Mouse (Mus musculus) lung, embryonic 14.5 days (tissue): ENCODE measurements around the gene Skap1. TPM values are rescaled to one million over a fixed set of nuclear protein-coding genes. Genes with fewer than 3 reads are reported as not detected.
A peak's percentile ranks its signal among the peaks of the same experiment; 100 is the strongest.

ENCODE experiments used
- ATAC-seq: fragments of 200-750 bp; cut with Nextera tagmentation; 2 replicates; pipeline ENCODE4 v1.8.0; 2017; ENCODE audit warnings: mild to moderate bottlenecking, moderate TSS enrichment, moderate library complexity; ENCODE audit not compliant: insufficient read depth
- DNase-seq: peaks from one replicate; pipeline ENCODE4 v3.0.0-alpha.2; 2015
- H3K27ac ChIP-seq: fragments of 300-500 bp; sonication (generic); 2 replicates; pipeline ENCODE4 v1.5.1; 2014; ENCODE audit warnings: low read depth, mild to moderate bottlenecking, moderate library complexity
- H3K27me3 ChIP-seq: fragments of 300-500 bp; sonication (generic); 2 replicates; pipeline ENCODE4 v1.6.1; 2014; ENCODE audit warnings: low read length, control low read depth; ENCODE audit not compliant: insufficient read depth
- H3K36me3 ChIP-seq: fragments of 300-500 bp; sonication (generic); 2 replicates; pipeline ENCODE4 v1.6.1; 2014; ENCODE audit warnings: control low read depth; ENCODE audit not compliant: insufficient read depth
- H3K4me1 ChIP-seq: fragments of 300-500 bp; sonication (generic); 2 replicates; pipeline ENCODE4 v1.6.1; 2014; ENCODE audit warnings: antibody characterized with exemption, control low read depth; ENCODE audit not compliant: insufficient read depth
- H3K4me2 ChIP-seq: fragments of 300-500 bp; sonication (generic); 2 replicates; pipeline ENCODE4 v1.6.1; 2014; ENCODE audit warnings: mild to moderate bottlenecking
- H3K4me3 ChIP-seq: fragments of 300-500 bp; sonication (generic); 2 replicates; pipeline ENCODE4 v1.5.1; 2014; ENCODE audit warnings: low read depth, low read length
- H3K9ac ChIP-seq: fragments of 300-500 bp; sonication (generic); 2 replicates; pipeline ENCODE4 v1.6.1; 2014
- H3K9me3 ChIP-seq: fragments of 300-500 bp; sonication (generic); 2 replicates; pipeline ENCODE4 v1.6.1; 2016; ENCODE audit warnings: low read depth, low read length, control low read depth
- CTCF ChIP-seq: IDR thresholded peaks from 2 replicates; pipeline ENCODE4 v1.5.1; 2016; ENCODE audit warnings: antibody characterized with exemption, low read depth
- WGBS: fragments of 180-500 bp; shearing (Covaris S2); extraction: QIAGEN DNeasy Blood & Tissue Kit; methylation state at CpG from one replicate; pipeline ENCODE4 v1.1.7; 2014; 5-methylcytosine and 5-hydroxymethylcytosine counted together
- polyA plus RNA-seq: library from polyadenylated mRNA; unstranded; fragments of >200 nt; fragmentation: Nextera tagmentation; extraction: Ambion mirVana; gene quantifications from 2 replicates; pipeline ENCODE4 v1.2.1, GENCODE M21; 2014

Gene Skap1
- polyA plus RNA-seq, 1 experiment from 2014 or later: 1.1 TPM

DNA sequence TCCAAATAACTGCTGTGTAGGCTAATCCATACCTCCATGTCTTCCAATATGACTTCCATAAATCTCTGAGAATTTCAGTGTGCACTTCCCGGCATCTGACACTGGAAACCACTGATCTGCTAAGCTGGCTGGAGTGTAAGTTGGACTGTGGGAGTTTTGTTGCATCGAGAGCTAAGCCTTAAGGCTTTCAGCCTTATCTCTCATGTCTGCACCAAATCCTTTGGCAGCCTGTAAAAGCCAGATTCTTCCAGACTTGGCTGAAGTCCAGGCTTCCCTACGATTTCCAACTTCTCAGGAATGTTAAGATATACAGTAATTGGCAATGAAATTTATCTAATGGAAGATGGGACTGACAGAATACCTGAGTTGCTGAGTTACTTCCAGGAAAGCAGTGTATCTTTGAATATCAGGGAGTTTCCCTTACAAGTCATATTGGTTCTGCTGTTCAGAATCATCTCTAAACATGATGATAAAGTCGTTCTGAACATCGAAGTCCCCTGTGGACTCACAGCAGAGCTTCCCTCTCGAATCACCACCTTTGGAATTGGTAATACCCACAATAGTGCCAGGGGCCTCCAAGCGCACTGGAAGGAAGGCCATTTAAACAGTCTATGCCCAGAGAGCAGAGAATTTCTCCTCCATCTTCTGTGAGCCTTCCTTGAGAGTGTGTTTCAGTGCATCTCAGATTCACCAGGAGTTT lies 140.5 kb downstream of the Skap1 start:
- H3K36me3 ChIP-seq: no peaks in the 10 kb centered on the region
- peaks cover 9% of the 10 kb centered on the region for H3K4me1 ChIP-seq
- peak overlapping the region; percentile 85 for H3K27ac ChIP-seq
- peak; percentile 65 for ATAC-seq
- H3K4me3 ChIP-seq: no peak overlapping the region
- WGBS: 26% methylated on average over 7 of the region's 7 CpGs
- H3K9ac ChIP-seq: no peak overlapping the region
- no peak overlapping the region for H3K4me2 ChIP-seq
- H3K9me3 ChIP-seq: no peaks in the 10 kb centered on the region
- no peaks in the 10 kb centered on the region for H3K27me3 ChIP-seq
- peak; percentile 91 for DNase-seq
- TF ChIP-seq CTCF: no peak

DNA sequence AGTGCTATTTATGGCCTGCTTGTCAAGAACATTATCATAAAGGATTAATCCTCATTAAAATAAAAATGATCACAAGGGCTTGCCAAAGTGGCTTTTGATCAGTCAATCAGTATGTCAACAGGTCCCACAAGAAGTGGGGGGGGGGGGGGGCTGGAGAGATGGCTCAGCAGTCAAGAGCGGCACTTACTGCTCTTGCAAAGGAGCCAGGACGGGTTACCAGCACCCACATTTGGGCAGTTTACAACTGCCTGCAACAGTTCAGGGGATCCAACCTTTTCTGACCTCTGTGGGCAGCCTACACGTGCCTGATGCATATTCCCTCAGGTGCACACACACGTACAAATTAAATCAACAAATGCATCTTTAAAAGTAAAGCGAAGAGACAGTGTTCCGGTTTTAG lies 141.1 kb downstream of the Skap1 start:
- Histone ChIP-seq H3K27me3 (no peaks in the 10 kb centered on the region), H3K36me3 (no peaks in the 10 kb centered on the region), H3K4me2 (no peak overlapping the region), H3K27ac (no peak overlapping the region), H3K4me3 (no peak overlapping the region), H3K4me1 (peaks cover 9% of the 10 kb centered on the region), H3K9me3 (no peaks in the 10 kb centered on the region), H3K9ac (no peak overlapping the region)
- no peak for DNase-seq
- 58% methylated on average over 6 of the region's 6 CpGs for WGBS
- ATAC-seq: no peak
- no peak for TF ChIP-seq CTCF

GRCm38 (mm10) chr11:96612596-96612995 lies 148.2 kb downstream of the Skap1 start:
- no peak for TF ChIP-seq CTCF
- Histone ChIP-seq H3K4me2 (no peak overlapping the region), H3K4me1 (no peaks in the 10 kb centered on the region), H3K27me3 (no peaks in the 10 kb centered on the region), H3K27ac (no peak overlapping the region), H3K9me3 (no peaks in the 10 kb centered on the region), H3K36me3 (no peaks in the 10 kb centered on the region), H3K4me3 (no peak overlapping the region), H3K9ac (no peak overlapping the region)
- DNase-seq (no peak), ATAC-seq (no peak)
- WGBS: 82% methylated on average over 11 of the region's 11 CpGs

DNA sequence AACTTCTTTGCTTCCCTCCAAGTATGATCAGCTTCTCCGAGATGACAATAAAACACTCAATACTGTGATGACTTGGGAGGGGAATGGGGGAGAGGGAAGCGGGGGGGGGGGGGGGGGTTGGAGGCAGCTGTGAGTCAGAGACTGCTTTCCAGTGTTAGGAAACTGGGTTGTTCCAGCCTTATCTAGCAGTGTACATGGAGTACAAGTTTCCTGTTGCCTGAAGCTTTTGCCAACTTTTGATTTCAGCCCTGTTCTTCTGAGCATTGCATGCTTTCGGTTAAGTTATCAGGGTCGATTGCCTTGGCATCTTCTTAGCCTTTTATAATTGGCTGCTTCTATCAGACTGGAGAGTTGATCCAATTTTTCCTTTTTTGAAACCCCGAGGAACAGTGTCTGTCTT lies 152.4 kb downstream of the Skap1 start:
- ATAC-seq (no peak), DNase-seq (peak; percentile 73)
- Histone ChIP-seq H3K4me3 (no peak overlapping the region), H3K4me1 (no peaks in the 10 kb centered on the region), H3K36me3 (no peaks in the 10 kb centered on the region), H3K4me2 (0 out of 2 replicates have a peak overlapping the region, but pooled peaks have one; percentile 23), H3K27me3 (no peaks in the 10 kb centered on the region), H3K27ac (no peak overlapping the region), H3K9me3 (no peaks in the 10 kb centered on the region), H3K9ac (no peak overlapping the region)
- 24% methylated on average over 5 of the region's 5 CpGs for WGBS
- TF ChIP-seq CTCF: no peak

DNA sequence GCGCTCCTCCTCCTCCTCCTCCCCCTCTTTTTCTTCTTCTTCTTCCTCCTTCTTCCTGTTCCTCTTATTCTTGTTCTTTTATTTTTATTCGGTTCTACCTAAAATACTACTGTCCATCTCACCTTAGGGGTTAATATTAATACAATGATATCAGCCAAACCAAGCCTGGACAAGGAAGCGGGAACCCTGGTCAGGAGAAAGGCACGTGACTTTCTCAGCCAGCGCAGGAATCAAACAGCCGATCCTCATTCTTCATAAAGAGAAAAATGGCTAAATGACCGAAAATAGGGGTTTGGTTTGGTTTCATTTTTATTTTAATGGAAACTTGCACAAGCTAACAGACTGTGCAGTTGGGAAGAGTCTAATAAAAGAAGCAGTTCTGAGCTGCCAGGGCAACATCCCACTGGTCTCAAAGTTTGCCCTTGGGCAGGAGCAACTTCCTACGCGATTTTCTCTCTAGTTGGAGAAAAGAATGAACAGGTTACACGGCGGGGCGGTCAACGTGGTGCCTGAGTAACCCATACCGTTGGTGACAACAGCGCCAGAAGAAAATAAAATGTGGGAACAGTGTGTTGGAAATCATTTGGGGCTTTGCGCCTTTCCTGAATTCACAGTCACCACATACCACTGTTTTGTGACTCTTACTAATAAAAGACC lies 154.5 kb downstream of the Skap1 start:
- DNase-seq (no peak), ATAC-seq (no peak)
- TF ChIP-seq CTCF: no peak
- Histone ChIP-seq H3K4me2 (no peak overlapping the region), H3K4me1 (no peaks in the 10 kb centered on the region), H3K9me3 (no peaks in the 10 kb centered on the region), H3K4me3 (no peak overlapping the region), H3K27ac (0 out of 2 replicates have a peak overlapping the region, but pooled peaks have one; percentile 19), H3K27me3 (peaks cover 7% of the 10 kb centered on the region; the same call in 1 of the 2 replicates), H3K9ac (no peak overlapping the region), H3K36me3 (no peaks in the 10 kb centered on the region)
- WGBS: 70% methylated on average over 16 of the region's 16 CpGs

DNA sequence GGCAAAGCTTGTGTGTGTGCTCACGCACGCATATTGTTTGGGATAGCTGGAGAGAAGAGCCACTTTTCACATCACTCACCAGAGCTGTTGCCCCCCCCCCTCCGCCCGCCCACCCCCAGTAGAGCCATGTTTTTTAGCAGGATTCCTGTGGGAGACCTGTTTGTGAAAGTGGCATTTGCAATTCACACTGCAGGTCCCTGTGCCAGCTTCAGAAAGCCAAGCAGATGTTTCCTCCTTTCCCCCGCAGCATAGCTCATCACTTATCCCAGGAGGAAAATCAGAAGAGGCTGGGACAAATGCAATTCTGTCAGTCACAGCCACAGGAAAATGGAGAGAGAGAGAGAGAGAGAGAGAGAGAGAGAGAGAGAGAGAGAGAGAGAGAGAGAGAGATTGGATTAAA lies 155.2 kb downstream of the Skap1 start:
- Histone ChIP-seq H3K27me3 (peaks cover 7% of the 10 kb centered on the region; the same call in 1 of the 2 replicates), H3K9me3 (no peaks in the 10 kb centered on the region), H3K9ac (no peak overlapping the region), H3K4me2 (0 out of 2 replicates have a peak overlapping the region, but pooled peaks have one; percentile 18), H3K36me3 (no peaks in the 10 kb centered on the region), H3K4me1 (no peaks in the 10 kb centered on the region), H3K4me3 (no peak overlapping the region), H3K27ac (0 out of 2 replicates have a peak overlapping the region, but pooled peaks have one; percentile 19)
- WGBS: 32% methylated on average over 5 of the region's 5 CpGs
- TF ChIP-seq CTCF: no peak
- DNase-seq: no peak
- ATAC-seq: no peak

DNA sequence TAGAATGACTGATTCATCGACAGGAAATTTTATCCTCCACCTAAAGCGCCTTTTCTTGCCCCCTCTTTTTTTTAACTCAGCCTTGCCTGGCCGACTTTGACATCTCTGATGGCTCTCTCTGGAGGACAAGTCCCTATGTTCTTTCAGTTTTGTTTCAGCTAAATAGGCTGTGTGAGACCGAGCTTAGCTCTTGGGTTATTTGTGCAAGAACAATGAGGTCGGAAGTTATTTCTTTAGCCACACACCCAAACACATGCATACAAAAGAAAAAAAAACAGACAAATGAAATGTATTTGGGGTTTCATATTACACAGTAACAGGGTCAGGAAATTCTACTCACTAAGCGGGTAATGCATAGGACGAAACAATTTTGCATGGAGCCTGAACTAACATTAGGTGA lies 155.6 kb downstream of the Skap1 start:
- Histone ChIP-seq H3K27me3 (peaks cover 7% of the 10 kb centered on the region; the same call in 1 of the 2 replicates), H3K27ac (0 out of 2 replicates have a peak overlapping the region, but pooled peaks have one; percentile 26), H3K9me3 (no peaks in the 10 kb centered on the region), H3K36me3 (no peaks in the 10 kb centered on the region), H3K9ac (no peak overlapping the region), H3K4me1 (no peaks in the 10 kb centered on the region), H3K4me3 (no peak overlapping the region), H3K4me2 (peak overlapping the region; percentile 18; the same call in 1 of the 2 replicates)
- 33% methylated on average over 7 of the region's 7 CpGs for whole genome bisulfite sequencing
- DNase-seq (peak; percentile 31), ATAC-seq (no peak)
- TF ChIP-seq CTCF: no peak
